Comparison of ENCODE assay signal across 1 mouse cellular context in genomic region chr10:81389801-81390677, GRCm38 (mm10).
TF ChIP-seq lines count a peak whose summit lies in the region.

No protein-coding gene starts in this region.

TF ChIP-seq in MEL, 35 proteins besides CTCF, POLR2A, EP300 and RAD21 (continued from another document):
- TF ChIP-seq CHD1 (IDR thresholded peaks at IDR 0.05; ENCODE audit: low read depth, low read length) (no peak), NELFE (IDR thresholded peaks at IDR 0.05; ENCODE audit: low read depth, low read length) (no peak), SIN3A (IDR thresholded peaks at IDR 0.05; ENCODE audit: low read length) (peak; percentile 53; the same call in 1 of the 2 replicates), ETS1 (IDR thresholded peaks at IDR 0.05; ENCODE audit: low read depth, low read length) (no peak), POLR2AphosphoS2 (IDR thresholded peaks at IDR 0.05; ENCODE audit: low read length) (no peak), GATA1 (IDR thresholded peaks at IDR 0.05; ENCODE audit: low read depth, low read length) (no peak), USF2 (IDR thresholded peaks at IDR 0.05; ENCODE audit: borderline replicate concordance in 1 of 2, insufficient read depth in 1 of 2, low read depth in 1 of 2, low read length in 2 of 2) (no peak), MAX (IDR thresholded peaks at IDR 0.05; ENCODE audit: low read length) (no peak), KAT2A (conservative IDR thresholded peaks at IDR 0.05; ENCODE audit: low read depth, low read length) (no peak), HCFC1 (IDR thresholded peaks at IDR 0.05; ENCODE audit: low read depth, low read length) (no peak), E2F4 (IDR thresholded peaks at IDR 0.05; ENCODE audit: borderline replicate concordance, low read depth, low read length) (no peak), MAFK (IDR thresholded peaks at IDR 0.05; ENCODE audit: borderline replicate concordance, low read depth, low read length) (no peak), BHLHE40 (IDR thresholded peaks at IDR 0.05; ENCODE audit: borderline replicate concordance, low read depth, low read length) (no peak), UBTF (IDR thresholded peaks at IDR 0.05; ENCODE audit: borderline replicate concordance, insufficient read depth, low read depth, low read length) (no peak), CHD2 (IDR thresholded peaks at IDR 0.05; ENCODE audit: low read length) (no peak), JUND (IDR thresholded peaks at IDR 0.05; ENCODE audit: low read depth, low read length) (no peak), NRF1 (IDR thresholded peaks at IDR 0.05; ENCODE audit: insufficient read depth, low read depth, low read length, poor library complexity, severe bottlenecking) (no peak), ELF1 (IDR thresholded peaks at IDR 0.05; ENCODE audit: low read depth, low read length) (no peak)
